Mouse (Mus musculus) liver, postnatal 0 days (tissue): ENCODE results near the gene Pfkp.

ENCODE experiments used
- CTCF ChIP-seq: sonication (generic); IDR thresholded peaks from 2 replicates; pipeline ENCODE4 v1.5.1; 2016; ENCODE audit warnings: antibody characterized with exemption, low read depth
- EP300 ChIP-seq: IDR thresholded peaks from 2 replicates; pipeline ENCODE4 v1.6.1; 2016; ENCODE audit warnings: antibody characterized with exemption, low read depth, mild to moderate bottlenecking

- TF ChIP-seq EP300 (no peak), CTCF (no peak)
These were observed 26.7 kb downstream of the Pfkp start for GRCm38 (mm10) chr13:6621831-6622230.
